Mouse (Mus musculus) CH12.LX (cell line): ENCODE results near the gene En1. TPM values are rescaled to one million over a fixed set of nuclear protein-coding genes. Genes with fewer than 3 reads are reported as not detected.

ENCODE experiments used
- DNase-seq: peaks from one replicate; pipeline ENCODE4 v3.0.0-alpha.2; 2013; ENCODE audit errors: extremely low read depth
- H3K27ac ChIP-seq: 2 replicates; pipeline ENCODE4 v1.5.1; 2012; ENCODE audit warnings: low read depth, mild to moderate bottlenecking, control low read depth, moderate library complexity; ENCODE audit not compliant: insufficient read depth
- H3K27me3 ChIP-seq: replicated peaks from 2 replicates; pipeline ENCODE3; 2012; ENCODE audit warnings: inconsistent platforms
- H3K36me3 ChIP-seq, 2 experiments: replicated peaks in 1 of 2; 2 replicates each; pipeline versions ENCODE3 to v1.6.1; 2012; ENCODE audit warnings: inconsistent platforms in 1 of 2, low read length in 1 of 2, mild to moderate bottlenecking in 1 of 2, mixed read lengths in 1 of 2, moderate library complexity in 1 of 2; ENCODE audit not compliant: control insufficient read depth in 1 of 2, insufficient read depth in 1 of 2
- H3K4me1 ChIP-seq, 2 experiments: 2 replicates each; pipeline ENCODE4 v1.6.1; 2012; ENCODE audit warnings: inconsistent platforms in 1 of 2, moderate library complexity in 1 of 2; ENCODE audit not compliant: insufficient read depth in 2 of 2, control insufficient read depth in 1 of 2
- H3K4me2 ChIP-seq: 2 replicates; pipeline ENCODE4 v1.6.1; 2012; ENCODE audit warnings: low read depth, mild to moderate bottlenecking, control low read depth; ENCODE audit not compliant: poor library complexity, insufficient read depth, severe bottlenecking
- H3K4me3 ChIP-seq, 3 experiments: fragments of 150-350 bp in 1 of 3; sonication (generic) in 1 of 3; replicated peaks in 1 of 3; 2 replicates each; pipeline versions ENCODE3 to v1.5.1; 2011 to 2012; ENCODE audit warnings: low read depth in 2 of 3, low read length in 2 of 3, mild to moderate bottlenecking in 2 of 3, moderate library complexity in 2 of 3, control low read depth in 1 of 3, improper control_type of control experiment in 1 of 3, inconsistent platforms in 1 of 3, mixed read lengths in 1 of 3; ENCODE audit not compliant: poor library complexity in 1 of 3
- H3K79me2 ChIP-seq: replicated peaks from 2 replicates; pipeline ENCODE4 v1.6.1; 2012; ENCODE audit warnings: mild to moderate bottlenecking, moderate library complexity; ENCODE audit not compliant: control insufficient read depth, poor library complexity, insufficient read depth, severe bottlenecking; ENCODE audit errors: extremely low read depth
- H3K9ac ChIP-seq: 2 replicates; pipeline ENCODE4 v1.6.1; 2012; ENCODE audit warnings: low read depth, mild to moderate bottlenecking, control low read depth, moderate library complexity; ENCODE audit not compliant: insufficient read depth
- H3K9me3 ChIP-seq: replicated peaks from 2 replicates; pipeline ENCODE3; 2012; ENCODE audit warnings: low read length, inconsistent platforms, mixed read lengths
- BHLHE40 ChIP-seq: IDR thresholded peaks from 2 replicates; pipeline ENCODE4 v1.6.1; 2011; ENCODE audit warnings: mild to moderate bottlenecking, low read depth, low read length, improper control_type of control experiment
- CHD2 ChIP-seq: IDR thresholded peaks from 2 replicates; pipeline ENCODE4 v1.6.1; 2011; ENCODE audit warnings: low read length, improper control_type of control experiment
- CTCF ChIP-seq, 2 experiments: IDR thresholded peaks in 1 of 2; conservative IDR thresholded peaks in 1 of 2; 2 replicates each; pipeline ENCODE4 v1.5.1; 2011 to 2012; ENCODE audit warnings: low read depth in 2 of 2, low read length in 2 of 2, improper control_type of control experiment in 1 of 2, inconsistent platforms in 1 of 2, mild to moderate bottlenecking in 1 of 2, moderate library complexity in 1 of 2
- EP300 ChIP-seq: IDR thresholded peaks from 2 replicates; pipeline ENCODE4 v1.6.1; 2011; ENCODE audit warnings: low read length, improper control_type of control experiment
- ETS1 ChIP-seq: conservative IDR thresholded peaks from 2 replicates; pipeline ENCODE4 v1.6.1; 2012; ENCODE audit warnings: low read depth, mild to moderate bottlenecking, inconsistent platforms, low read length, improper control_type of control experiment, moderate library complexity
- GABPA ChIP-seq: IDR thresholded peaks from 2 replicates; pipeline ENCODE4 v1.6.1; 2012; ENCODE audit warnings: low read depth, low read length, improper control_type of control experiment, inconsistent platforms; ENCODE audit not compliant: insufficient replicate concordance
- IRF4 ChIP-seq: IDR thresholded peaks from 2 replicates; pipeline ENCODE4 v1.6.1; 2014; ENCODE audit warnings: low read depth, mild to moderate bottlenecking, inconsistent platforms, low read length, improper control_type of control experiment
- KAT2A ChIP-seq: IDR thresholded peaks from 2 replicates; pipeline ENCODE4 v1.6.1; 2012; ENCODE audit warnings: low read length, improper control_type of control experiment, inconsistent platforms; ENCODE audit not compliant: insufficient replicate concordance
- MAFK ChIP-seq: IDR thresholded peaks from 2 replicates; pipeline ENCODE4 v1.6.1; 2011; ENCODE audit warnings: low read length, improper control_type of control experiment; ENCODE audit not compliant: insufficient replicate concordance
- MAX ChIP-seq: IDR thresholded peaks from 2 replicates; pipeline ENCODE4 v1.6.1; 2011; ENCODE audit warnings: low read length, improper control_type of control experiment
- MAZ ChIP-seq: IDR thresholded peaks from 2 replicates; pipeline ENCODE4 v1.6.1; 2012; ENCODE audit warnings: low read depth, mild to moderate bottlenecking, inconsistent platforms, low read length, improper control_type of control experiment, moderate library complexity
- MEF2A ChIP-seq: IDR thresholded peaks from 2 replicates; pipeline ENCODE4 v1.6.1; 2014; ENCODE audit warnings: low read depth, mild to moderate bottlenecking, inconsistent platforms, low read length, improper control_type of control experiment, borderline replicate concordance
- MXI1 ChIP-seq: IDR thresholded peaks from 2 replicates; pipeline ENCODE4 v1.6.1; 2011; ENCODE audit warnings: mild to moderate bottlenecking, low read depth, low read length, improper control_type of control experiment
- MYC ChIP-seq: IDR thresholded peaks from 2 replicates; pipeline ENCODE4 v1.6.1; 2011; ENCODE audit warnings: low read depth, mild to moderate bottlenecking, improper control_type of control experiment, low read length
- NELFE ChIP-seq: IDR thresholded peaks from 2 replicates; pipeline ENCODE4 v1.6.1; 2011; ENCODE audit warnings: low read depth, low read length, improper control_type of control experiment
- PAX5 ChIP-seq: IDR thresholded peaks from 2 replicates; pipeline ENCODE4 v1.6.1; 2012; ENCODE audit warnings: low read length, inconsistent platforms, mixed read lengths
- POLR2A ChIP-seq: IDR thresholded peaks from 2 replicates; pipeline ENCODE4 v1.6.1; 2011; ENCODE audit warnings: low read depth, mild to moderate bottlenecking, improper control_type of control experiment, low read length
- POLR2AphosphoS2 ChIP-seq: IDR thresholded peaks from 2 replicates; pipeline ENCODE4 v1.6.1; 2011; ENCODE audit warnings: low read depth, low read length, improper control_type of control experiment
- SIN3A ChIP-seq: IDR thresholded peaks from 2 replicates; pipeline ENCODE4 v1.6.1; 2012; ENCODE audit warnings: low read length, improper control_type of control experiment, inconsistent platforms
- TBP ChIP-seq: conservative IDR thresholded peaks from 2 replicates; pipeline ENCODE4 v1.6.1; 2011; ENCODE audit warnings: low read depth, low read length, improper control_type of control experiment
- TCF12 ChIP-seq: IDR thresholded peaks from 2 replicates; pipeline ENCODE4 v1.6.1; 2014; ENCODE audit warnings: low read depth, mild to moderate bottlenecking, inconsistent platforms, low read length, improper control_type of control experiment
- UBTF ChIP-seq: IDR thresholded peaks from 2 replicates; pipeline ENCODE4 v1.6.1; 2012; ENCODE audit warnings: low read depth, mild to moderate bottlenecking, inconsistent platforms, low read length, improper control_type of control experiment, moderate library complexity
- USF1 ChIP-seq: IDR thresholded peaks from 2 replicates; pipeline ENCODE4 v1.6.1; 2014; ENCODE audit warnings: low read depth, mild to moderate bottlenecking, inconsistent platforms, low read length, improper control_type of control experiment
- ZMIZ1 ChIP-seq: IDR thresholded peaks from 2 replicates; pipeline ENCODE4 v1.6.1; 2012; ENCODE audit warnings: low read depth, mild to moderate bottlenecking, inconsistent platforms, low read length, improper control_type of control experiment
- dilution Hi-C: fragments of 300-500 bp; cut with MboI; formaldehyde crosslinking; loops from 2 replicates; pipeline ENCODE4 v1.14.3; 2020; ENCODE audit warnings: low sequenced_read_pairs; ENCODE audit not compliant: extremely low pct_unique_long_range_greater_than_20kb, extremely low pct_ligation_motif_present
- in situ Hi-C: fragments of 300-500 bp; cut with MboI; formaldehyde crosslinking; loops from 3 replicates; pipeline ENCODE4 v1.14.3; 2019; ENCODE audit warnings: low sequenced_read_pairs, low pct_ligation_motif_present, low pct_unique_long_range_greater_than_20kb, mixed read lengths
- polyA plus RNA-seq: library from polyadenylated mRNA; unstranded; fragments of >175 nt; gene quantifications from 2 replicates; pipeline ENCODE4 v1.2.1, GENCODE M21; 2012; ENCODE audit warnings: low read depth; ENCODE audit not compliant: insufficient read length
- total RNA-seq, 2 experiments: library from RNA; depleted of rRNA; stranded (reverse); fragments of 300-350 nt in 1 of 2; fragments of >200 nt in 1 of 2; gene quantifications; 2 replicates each; pipeline ENCODE4 v1.2.3; 2012 to 2014

En1 gene
- total and polyA plus RNA-seq, 3 experiments: not detected

GRCm38 (mm10) chr1:120588362-120589027 lies 13.7 kb upstream of the En1 start:
- TF ChIP-seq MAFK (peak; percentile 94), IRF4 (peak; percentile 75), MYC (no peak), NELFE (no peak), POLR2A (no peak; the same call in none of the 2 replicates), SIN3A (0 out of 2 replicates have a peak, but pooled peaks have one; percentile 46), ZMIZ1 (0 out of 2 replicates have a peak, but pooled peaks have one; percentile 55), UBTF (0 out of 2 replicates have a peak, but pooled peaks have one; percentile 63), ETS1 (peak; percentile 67; the same call in 1 of the 2 replicates), CHD2 (no peak), PAX5 (no peak), MAZ (peak; percentile 77), EP300 (no peak; the same call in 1 of the 2 replicates), MEF2A (peak; percentile 58; the same call in 1 of the 2 replicates), TBP (peak; percentile 87), BHLHE40 (peak; percentile 76), GABPA (no peak), MXI1 (peak; percentile 39; the same call in 1 of the 2 replicates), CTCF (conservative IDR thresholded peaks at IDR 0.05 in 1 of 2, IDR thresholded peaks at IDR 0.05 in 1 of 2; ENCODE audit: low read depth in 2 of 2, low read length in 2 of 2) (no peak), MAX (peak; percentile 52; the same call in 1 of the 2 replicates), POLR2AphosphoS2 (no peak), USF1 (no peak), KAT2A (no peak), TCF12 (no peak; the same call in 1 of the 2 replicates)
- dilution Hi-C loops: no loop called here
- H3K79me2 ChIP-seq: no peaks in the 10 kb centered on the region
- peak overlapping the region in 1 of 3 experiments; percentile 41 for H3K4me3 ChIP-seq
- H3K27ac ChIP-seq: peak overlapping the region; percentile 100
- peak overlapping the region; percentile 69 for H3K4me2 ChIP-seq
- H3K27me3 ChIP-seq: no peaks in the 10 kb centered on the region
- peak overlapping the region; percentile 80 for H3K9ac ChIP-seq
- H3K4me1 ChIP-seq: peaks cover 21 to 68% of the 10 kb centered on the region in 2 experiments
- DNase-seq: peak; percentile 91
- no peaks in the 10 kb centered on the region for H3K9me3 ChIP-seq
- in situ Hi-C loops: loop anchor here (25.0 kb wide), 2 partner anchors 474 to 824 kb away; no protein-coding TSS in a partner anchor
- no peaks in the 10 kb centered on the region for H3K36me3 ChIP-seq
